9 mouse cellular contexts compared by ENCODE assay signal in the genomic region with DNA sequence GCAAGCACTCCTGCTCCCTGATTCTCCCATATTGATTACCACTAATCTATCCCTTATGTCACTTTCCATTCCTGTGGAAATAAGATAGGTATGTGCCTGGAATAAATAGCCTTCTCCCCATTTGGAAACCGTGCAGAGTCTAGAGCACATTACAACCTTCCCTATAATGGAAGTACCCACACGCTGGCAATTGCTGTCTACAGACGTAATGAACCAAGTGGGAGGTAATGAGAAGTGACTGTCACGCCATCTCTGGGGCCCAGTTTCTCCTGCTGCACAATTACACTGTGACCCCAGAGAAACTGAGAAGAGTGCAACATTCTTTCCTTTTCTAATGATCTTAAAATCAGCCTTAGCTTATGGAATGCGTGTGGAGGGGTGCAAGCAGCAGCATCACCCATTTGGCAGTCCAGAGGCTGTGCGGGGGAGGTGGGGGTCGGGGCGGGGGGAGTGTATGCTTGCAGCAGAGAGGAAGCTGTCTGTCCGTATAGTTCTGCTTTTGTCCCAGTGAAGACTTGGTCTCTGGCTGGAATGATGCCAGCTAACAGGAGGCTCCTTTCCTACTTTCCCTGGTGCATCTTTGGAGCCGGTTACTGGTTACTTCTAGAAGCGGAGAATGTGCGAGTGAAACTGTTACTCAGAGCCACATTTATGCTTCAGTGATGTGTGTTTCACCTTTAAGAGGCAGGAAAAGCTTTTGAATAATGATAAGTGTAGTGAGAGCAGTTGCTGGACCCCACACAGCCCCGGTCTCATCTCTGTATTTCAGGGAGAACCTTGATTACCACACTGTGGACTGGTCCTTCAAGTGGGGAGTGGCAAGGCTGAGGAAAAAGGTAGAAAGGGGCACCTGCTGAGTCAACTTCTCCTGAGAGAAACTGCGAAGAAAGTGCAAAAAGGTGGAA.
DNase-seq lines count a peak whose midpoint lies in the region; ATAC-seq lines count a peak whose summit lies in the region.
"Had no signal": no experiment of that assay in that cellular context is flagged by ENCODE, and none has a peak within 500 bp of the region (broad histone marks: within the 10 kb centered on the region; RNA-seq: fewer than 3 reads in every experiment).

No protein-coding gene starts in this region.

- H3K36me3 ChIP-seq in intestine, embryonic 15.5 days, result no peaks in the 10 kb centered on the region
- H3K36me3 ChIP-seq in intestine, embryonic 16.5 days (ENCODE audit: control insufficient read depth, insufficient read depth, low read length), result no peaks in the 10 kb centered on the region
- H3K36me3 ChIP-seq in embryonic facial prominence, embryonic 10.5 days (replicated peaks), result no peaks in the 10 kb centered on the region
- no peaks in the 10 kb centered on the region for H3K36me3 ChIP-seq in hindbrain, embryonic 15.5 days
- no peaks in the 10 kb centered on the region for H3K36me3 ChIP-seq in neural tube, embryonic 12.5 days
- H3K36me3 ChIP-seq: liver, embryonic 13.5 days had no signal

- DNase-seq in embryonic facial prominence, embryonic 10.5 days (ENCODE audit: low spot score), result peak; percentile 35
- no peak for DNase-seq in adrenal gland, adult 2 months
- DNase-seq in left cerebral cortex, postnatal 10 days (ENCODE audit: extremely low spot score in 1 of 2, low spot score in 2 of 2), result no peak
- DNase-seq in frontal cortex, postnatal 14 days (ENCODE audit: low spot score in 2 of 2), result no peak
- DNase-seq: liver, embryonic 13.5 days had no signal

- peak overlapping the region; percentile 12; the same call in 1 of the 2 replicates for H3K4me2 ChIP-seq in intestine, embryonic 15.5 days (replicated peaks)
- no peak overlapping the region for H3K4me2 ChIP-seq in intestine, embryonic 16.5 days (ENCODE audit: low read depth, low read length)
- H3K4me2 ChIP-seq in hindbrain, embryonic 15.5 days, result peak overlapping the region; percentile 36
- H3K4me2 ChIP-seq in neural tube, embryonic 12.5 days (replicated peaks), result peak overlapping the region; percentile 40
- H3K4me2 ChIP-seq: liver, embryonic 13.5 days had no signal

- no peak for ATAC-seq in intestine, embryonic 15.5 days
- no peak for ATAC-seq in intestine, embryonic 16.5 days
- peak; percentile 76 for ATAC-seq in hindbrain, embryonic 15.5 days (ENCODE audit: low FRiP score, low read depth)
- ATAC-seq in neural tube, embryonic 12.5 days (ENCODE audit: low FRiP score, low read depth), result peak; percentile 57

- H3K4me1 ChIP-seq in intestine, embryonic 15.5 days (replicated peaks), result peaks cover 13% of the 10 kb centered on the region
- H3K4me1 ChIP-seq in intestine, embryonic 16.5 days (ENCODE audit: control insufficient read depth, insufficient read depth, low read length), result peaks cover 16% of the 10 kb centered on the region; the same call in 1 of the 2 replicates
- H3K4me1 ChIP-seq in embryonic facial prominence, embryonic 10.5 days, result peaks cover 33% of the 10 kb centered on the region
- peaks cover 17% of the 10 kb centered on the region for H3K4me1 ChIP-seq in hindbrain, embryonic 15.5 days (replicated peaks)
- H3K4me1 ChIP-seq in neural tube, embryonic 12.5 days, result peaks cover 15% of the 10 kb centered on the region

- intact Hi-C loops in left cerebral cortex, postnatal 10 days (cut with DNase I), result loop anchor here (10.0 kb wide), 1 partner anchor 209 kb away; a partner anchor contains a TSS

- no peaks in the 10 kb centered on the region for H3K27me3 ChIP-seq in intestine, embryonic 15.5 days (replicated peaks)
- H3K27me3 ChIP-seq in intestine, embryonic 16.5 days (replicated peaks; ENCODE audit: control insufficient read depth, insufficient read depth, low read length), result no peaks in the 10 kb centered on the region
- H3K27me3 ChIP-seq in embryonic facial prominence, embryonic 10.5 days (replicated peaks; ENCODE audit: low read depth, poor library complexity, severe bottlenecking), result peaks cover 8% of the 10 kb centered on the region; the same call in 1 of the 2 replicates
- peaks cover 4% of the 10 kb centered on the region; the same call in 1 of the 2 replicates for H3K27me3 ChIP-seq in hindbrain, embryonic 15.5 days
- no peaks in the 10 kb centered on the region for H3K27me3 ChIP-seq in neural tube, embryonic 12.5 days (replicated peaks)
- H3K27me3 ChIP-seq: liver, embryonic 13.5 days had no signal

- H3K27ac ChIP-seq in intestine, embryonic 15.5 days, result no peak overlapping the region
- H3K27ac ChIP-seq in intestine, embryonic 16.5 days (ENCODE audit: low read length), result no peak overlapping the region
- H3K27ac ChIP-seq in embryonic facial prominence, embryonic 10.5 days (replicated peaks), result peak overlapping the region; percentile 37
- H3K27ac ChIP-seq in hindbrain, embryonic 15.5 days (replicated peaks), result peak overlapping the region; percentile 25
- H3K27ac ChIP-seq in neural tube, embryonic 12.5 days, result no peak overlapping the region
- H3K27ac ChIP-seq: liver, embryonic 13.5 days had no signal

- 42% methylated on average over 14 of the region's 14 CpGs for WGBS in intestine, embryonic 15.5 days
- WGBS in intestine, embryonic 16.5 days, result 42% methylated on average over 14 of the region's 14 CpGs
- 34% methylated on average over 14 of the region's 14 CpGs for WGBS in embryonic facial prominence, embryonic 10.5 days
- WGBS in hindbrain, embryonic 15.5 days, result 15% methylated on average over 14 of the region's 14 CpGs
- 32% methylated on average over 14 of the region's 14 CpGs for WGBS in neural tube, embryonic 12.5 days

- no peak overlapping the region for H3K9ac ChIP-seq in intestine, embryonic 15.5 days
- no peak overlapping the region for H3K9ac ChIP-seq in intestine, embryonic 16.5 days (ENCODE audit: low read depth, low read length)
- no peak overlapping the region for H3K9ac ChIP-seq in hindbrain, embryonic 15.5 days
- H3K9ac ChIP-seq in neural tube, embryonic 12.5 days, result 0 out of 2 replicates have a peak overlapping the region, but pooled peaks have one; percentile 13
- H3K9ac ChIP-seq: liver, embryonic 13.5 days had no signal

- H3K9me3 ChIP-seq in intestine, embryonic 15.5 days, result no peaks in the 10 kb centered on the region
- H3K9me3 ChIP-seq in intestine, embryonic 16.5 days (ENCODE audit: control insufficient read depth, low read length), result no peaks in the 10 kb centered on the region
- no peaks in the 10 kb centered on the region for H3K9me3 ChIP-seq in embryonic facial prominence, embryonic 10.5 days
- no peaks in the 10 kb centered on the region for H3K9me3 ChIP-seq in hindbrain, embryonic 15.5 days
- H3K9me3 ChIP-seq in neural tube, embryonic 12.5 days, result no peaks in the 10 kb centered on the region
- H3K9me3 ChIP-seq: liver, embryonic 13.5 days had no signal

- H3K4me3 ChIP-seq in intestine, embryonic 15.5 days (replicated peaks), result no peak overlapping the region
- H3K4me3 ChIP-seq in intestine, embryonic 16.5 days (ENCODE audit: low read length), result no peak overlapping the region
- peak overlapping the region; percentile 30; the same call in 1 of the 2 replicates for H3K4me3 ChIP-seq in embryonic facial prominence, embryonic 10.5 days
- H3K4me3 ChIP-seq in hindbrain, embryonic 15.5 days, result peak overlapping the region; percentile 4; the same call in 1 of the 2 replicates
- H3K4me3 ChIP-seq in neural tube, embryonic 12.5 days, result no peak overlapping the region
- H3K4me3 ChIP-seq: liver, embryonic 13.5 days had no signal

Comparison
In these comparisons a context has a peak if more than half of its experiments do, and no peak if none do; other contexts are left out.
1. ATAC-seq: peak in hindbrain, embryonic 15.5 days (single experiment) and neural tube, embryonic 12.5 days (single experiment); none in intestine, embryonic 15.5 days (single experiment) and intestine, embryonic 16.5 days (single experiment).
2. H3K27ac ChIP-seq: peak in embryonic facial prominence, embryonic 10.5 days (single experiment) and hindbrain, embryonic 15.5 days (single experiment); none in intestine, embryonic 15.5 days (single experiment), intestine, embryonic 16.5 days (single experiment) and neural tube, embryonic 12.5 days (single experiment).
3. H3K4me3 ChIP-seq: peak in embryonic facial prominence, embryonic 10.5 days (single experiment) and hindbrain, embryonic 15.5 days (single experiment); none in intestine, embryonic 15.5 days (single experiment), intestine, embryonic 16.5 days (single experiment) and neural tube, embryonic 12.5 days (single experiment).